Mouse (Mus musculus): ENCODE data around the gene Nfic. TPM values are rescaled to one million over a fixed set of nuclear protein-coding genes. Genes with fewer than 3 reads are reported as not detected.
"Not testable (repeated sequence)": the region's sequence is repeated elsewhere in the genome, so short reads cannot be mapped to it uniquely, and the experiment has no call there.

Nfic gene
- polyA plus RNA-seq, 1 experiment from 2014 or later = 31.5 TPM

- peaks cover 82% of the 10 kb centered on the region for H3K27me3 ChIP-seq
- ATAC-seq (ENCODE audit: low FRiP score) = no peak
- 0 out of 2 replicates have a peak, but pooled peaks cover 3% of the 10 kb centered on the region for H3K4me1 ChIP-seq
- H3K4me2 ChIP-seq (replicated peaks) = no peak overlapping the region
- H3K4me3 ChIP-seq = no peak overlapping the region
- H3K9ac ChIP-seq = no peak overlapping the region
- WGBS = 5% methylated on average over 14 of the region's 14 CpGs
- H3K27ac ChIP-seq = no peak overlapping the region
- H3K36me3 ChIP-seq = no peaks in the 10 kb centered on the region
- H3K9me3 ChIP-seq (replicated peaks) = no peaks in the 10 kb centered on the region
These were observed 2.5 kb downstream of the Nfic start for GRCm38 (mm10) chr10:81452947-81453288.

GRCm38 (mm10) chr10:81452237-81452946 lies 3.0 kb downstream of the Nfic start:
- 0 out of 2 replicates have a peak, but pooled peaks cover 3% of the 10 kb centered on the region for H3K4me1 ChIP-seq
- no peaks in the 10 kb centered on the region for H3K36me3 ChIP-seq
- H3K4me3 ChIP-seq = no peak overlapping the region
- peaks cover 77% of the 10 kb centered on the region for H3K27me3 ChIP-seq
- 9% methylated on average over 34 of the region's 36 CpGs for WGBS
- no peak overlapping the region for H3K4me2 ChIP-seq (replicated peaks)
- ATAC-seq (ENCODE audit: low FRiP score) = no peak
- no peaks in the 10 kb centered on the region for H3K9me3 ChIP-seq (replicated peaks)
- no peak overlapping the region for H3K27ac ChIP-seq
- H3K9ac ChIP-seq = no peak overlapping the region

GRCm38 (mm10) chr10:81451365-81451745 lies 4.1 kb downstream of the Nfic start:
- Histone ChIP-seq H3K27me3 (peaks cover 67% of the 10 kb centered on the region), H3K4me3 (no peak overlapping the region), H3K9ac (no peak overlapping the region), H3K4me2 (replicated peaks) (no peak overlapping the region), H3K9me3 (replicated peaks) (no peaks in the 10 kb centered on the region), H3K27ac (no peak overlapping the region), H3K36me3 (no peaks in the 10 kb centered on the region), H3K4me1 (0 out of 2 replicates have a peak, but pooled peaks cover 3% of the 10 kb centered on the region)
- no peak for ATAC-seq (ENCODE audit: low FRiP score)
- 66% methylated on average over 6 of the region's 6 CpGs for WGBS

- ATAC-seq (ENCODE audit: low FRiP score) = 0 out of 2 replicates have a peak, but pooled peaks have one; percentile 21
- Histone ChIP-seq H3K4me2 (replicated peaks) (no peak overlapping the region), H3K4me1 (0 out of 2 replicates have a peak, but pooled peaks cover 3% of the 10 kb centered on the region), H3K9ac (no peak overlapping the region), H3K36me3 (no peaks in the 10 kb centered on the region), H3K9me3 (replicated peaks) (no peaks in the 10 kb centered on the region), H3K27me3 (peaks cover 61% of the 10 kb centered on the region), H3K27ac (no peak overlapping the region), H3K4me3 (no peak overlapping the region)
- WGBS = 61% methylated on average over 9 of the region's 9 CpGs
These were observed 4.6 kb downstream of the Nfic start for GRCm38 (mm10) chr10:81450641-81451364.

GRCm38 (mm10) chr10:81450140-81450539 lies 5.3 kb downstream of the Nfic start:
- whole genome bisulfite sequencing = 2% methylated on average over 7 of the region's 7 CpGs
- Histone ChIP-seq H3K4me1 (0 out of 2 replicates have a peak, but pooled peaks cover 3% of the 10 kb centered on the region), H3K4me3 (no peak overlapping the region), H3K27ac (no peak overlapping the region), H3K9ac (no peak overlapping the region), H3K4me2 (replicated peaks) (no peak overlapping the region), H3K9me3 (replicated peaks) (no peaks in the 10 kb centered on the region), H3K27me3 (peaks cover 55% of the 10 kb centered on the region), H3K36me3 (no peaks in the 10 kb centered on the region)
- peak; percentile 73 for ATAC-seq (ENCODE audit: low FRiP score)

GRCm38 (mm10) chr10:81445516-81445915 lies 9.9 kb downstream of the Nfic start:
- WGBS = 38% methylated on average over 2 of the region's 2 CpGs
- H3K4me1 ChIP-seq; H3K9me3 ChIP-seq (replicated peaks); H3K27ac ChIP-seq; H3K4me2 ChIP-seq (replicated peaks); H3K9ac ChIP-seq; H3K4me3 ChIP-seq; H3K36me3 ChIP-seq; ATAC-seq (ENCODE audit: low FRiP score): not testable (repeated sequence)
- peaks cover 17% of the 10 kb centered on the region; the same call in 1 of the 2 replicates for H3K27me3 ChIP-seq

- Histone ChIP-seq H3K27ac (no peak overlapping the region), H3K9ac (no peak overlapping the region), H3K36me3 (no peaks in the 10 kb centered on the region), H3K4me2 (replicated peaks) (no peak overlapping the region), H3K27me3 (peaks cover 17% of the 10 kb centered on the region; the same call in 1 of the 2 replicates), H3K9me3 (replicated peaks) (no peaks in the 10 kb centered on the region), H3K4me1 (no peaks in the 10 kb centered on the region), H3K4me3 (no peak overlapping the region)
- no peak for ATAC-seq (ENCODE audit: low FRiP score)
These were observed 14.4 kb downstream of the Nfic start for GRCm38 (mm10) chr10:81441019-81441418.

- no peak overlapping the region for H3K27ac ChIP-seq
- H3K4me3 ChIP-seq = no peak overlapping the region
- H3K4me1 ChIP-seq = peaks cover 18% of the 10 kb centered on the region
- no peaks in the 10 kb centered on the region for H3K9me3 ChIP-seq (replicated peaks)
- no peak overlapping the region for H3K9ac ChIP-seq
- H3K27me3 ChIP-seq = peaks cover 22% of the 10 kb centered on the region; the same call in 1 of the 2 replicates
- no peak for ATAC-seq (ENCODE audit: low FRiP score)
- H3K4me2 ChIP-seq (replicated peaks) = no peak overlapping the region
- H3K36me3 ChIP-seq = no peaks in the 10 kb centered on the region
- 77% methylated on average over 3 of the region's 3 CpGs for WGBS
These were observed 20.0 kb downstream of the Nfic start for GRCm38 (mm10) chr10:81435436-81435835.

GRCm38 (mm10) chr10:81434361-81435263 lies 20.8 kb downstream of the Nfic start:
- ATAC-seq (ENCODE audit: low FRiP score) = no peak
- no peak overlapping the region for H3K27ac ChIP-seq
- H3K27me3 ChIP-seq = peaks cover 22% of the 10 kb centered on the region; the same call in 1 of the 2 replicates
- no peaks in the 10 kb centered on the region for H3K36me3 ChIP-seq
- H3K4me2 ChIP-seq (replicated peaks) = no peak overlapping the region
- H3K4me1 ChIP-seq = peaks cover 21% of the 10 kb centered on the region
- WGBS = 63% methylated on average over 15 of the region's 15 CpGs
- no peaks in the 10 kb centered on the region for H3K9me3 ChIP-seq (replicated peaks)
- no peak overlapping the region for H3K9ac ChIP-seq
- no peak overlapping the region for H3K4me3 ChIP-seq

GRCm38 (mm10) chr10:81433541-81434289 lies 21.7 kb downstream of the Nfic start:
- H3K4me3 ChIP-seq = no peak overlapping the region
- 72% methylated on average over 26 of the region's 26 CpGs for WGBS
- 0 out of 2 replicates have a peak overlapping the region, but pooled peaks have one; percentile 48 for H3K4me2 ChIP-seq (replicated peaks)
- no peak overlapping the region for H3K27ac ChIP-seq
- no peak for ATAC-seq (ENCODE audit: low FRiP score)
- H3K36me3 ChIP-seq = no peaks in the 10 kb centered on the region
- H3K9ac ChIP-seq = no peak overlapping the region
- H3K4me1 ChIP-seq = peaks cover 28% of the 10 kb centered on the region
- no peaks in the 10 kb centered on the region for H3K9me3 ChIP-seq (replicated peaks)
- peaks cover 29% of the 10 kb centered on the region for H3K27me3 ChIP-seq

GRCm38 (mm10) chr10:81432868-81433262 lies 22.6 kb downstream of the Nfic start:
- Histone ChIP-seq H3K27ac (no peak overlapping the region), H3K9me3 (replicated peaks) (no peaks in the 10 kb centered on the region), H3K4me2 (replicated peaks) (peak overlapping the region; percentile 48), H3K9ac (no peak overlapping the region), H3K4me1 (peaks cover 28% of the 10 kb centered on the region), H3K36me3 (no peaks in the 10 kb centered on the region), H3K27me3 (peaks cover 37% of the 10 kb centered on the region), H3K4me3 (peak overlapping the region; percentile 14; the same call in 1 of the 2 replicates)
- ATAC-seq (ENCODE audit: low FRiP score) = peak; percentile 86
- 4% methylated on average over 17 of the region's 17 CpGs for WGBS
